Mouse (Mus musculus) erythroid progenitor cell, adult 5-6 weeks (primary cell): ENCODE results near the gene Cnbd2. TPM values are rescaled to one million over a fixed set of nuclear protein-coding genes. Genes with fewer than 3 reads are reported as not detected.
A peak's percentile ranks its signal among the peaks of the same experiment; 100 is the strongest.
"Not testable (repeated sequence)": the region's sequence is repeated elsewhere in the genome, so short reads cannot be mapped to it uniquely, and the experiment has no call there.

Experiments used
- ATAC-seq: replicated peaks from 2 replicates; pipeline ENCODE4 v1.8.0; 2016; ENCODE audit warnings: moderate number of reproducible peaks, mild to moderate bottlenecking, moderate TSS enrichment, inconsistent platforms; ENCODE audit not compliant: poor library complexity, low FRiP score, severe bottlenecking
- total RNA-seq, 2 experiments: library from RNA; stranded (forward) in 1 of 2; stranded (reverse) in 1 of 2; fragments of 150-400 nt in 1 of 2; fragments of 186-747, 209-891 nt in 1 of 2; gene quantifications; 2 replicates each; pipeline versions ENCODE4 v1.2.3 to v1.2.4; 2015 to 2017; ENCODE audit warnings: low replicate concordance in 2 of 2

Cnbd2 gene
- total RNA-seq, 2 experiments from 2014 or later, result not detected

- ATAC-seq, result no peak
Observed at GRCm38 (mm10) chr2:156370896-156371295, 58.8 kb downstream of the Cnbd2 start.

GRCm38 (mm10) chr2:156376956-156377355, 64.9 kb downstream of the Cnbd2 start:
- no peak for ATAC-seq

GRCm38 (mm10) chr2:156379929-156380328, 67.8 kb downstream of the Cnbd2 start:
- no peak for ATAC-seq

- ATAC-seq, result no peak
Observed at GRCm38 (mm10) chr2:156381350-156381749, 69.3 kb downstream of the Cnbd2 start.

GRCm38 (mm10) chr2:156392461-156393154, 80.5 kb downstream of the Cnbd2 start:
- peak; percentile 91 for ATAC-seq

- no peak for ATAC-seq
Observed at GRCm38 (mm10) chr2:156393155-156393828, 81.2 kb downstream of the Cnbd2 start.

- no peak for ATAC-seq
Observed at GRCm38 (mm10) chr2:156394282-156394681, 82.2 kb downstream of the Cnbd2 start.

GRCm38 (mm10) chr2:156396096-156396495, 84.0 kb downstream of the Cnbd2 start:
- ATAC-seq, result no peak

- ATAC-seq, result no peak
Observed at GRCm38 (mm10) chr2:156397988-156398387, 85.9 kb downstream of the Cnbd2 start.

- ATAC-seq, result no peak
Observed at GRCm38 (mm10) chr2:156399485-156399884, 87.4 kb downstream of the Cnbd2 start.

- ATAC-seq, result peak; percentile 67
Observed at GRCm38 (mm10) chr2:156401331-156401730, 89.2 kb downstream of the Cnbd2 start.

GRCm38 (mm10) chr2:156402036-156402435, 89.9 kb downstream of the Cnbd2 start:
- no peak for ATAC-seq

GRCm38 (mm10) chr2:156406987-156407386, 94.9 kb downstream of the Cnbd2 start:
- no peak for ATAC-seq

- ATAC-seq, result no peak
Observed at GRCm38 (mm10) chr2:156408168-156408567, 96.1 kb downstream of the Cnbd2 start.

GRCm38 (mm10) chr2:156411348-156411747, 99.2 kb downstream of the Cnbd2 start:
- ATAC-seq, result not testable (repeated sequence)

- no peak for ATAC-seq
Observed at GRCm38 (mm10) chr2:156414996-156415395, 102.9 kb downstream of the Cnbd2 start.

- no peak for ATAC-seq
Observed at GRCm38 (mm10) chr2:156415674-156416073, 103.6 kb downstream of the Cnbd2 start.

- ATAC-seq, result no peak
Observed at GRCm38 (mm10) chr2:156417194-156417593, 105.1 kb downstream of the Cnbd2 start.

GRCm38 (mm10) chr2:156418467-156418866, 106.4 kb downstream of the Cnbd2 start:
- no peak for ATAC-seq

GRCm38 (mm10) chr2:156420327-156420693, 108.2 kb downstream of the Cnbd2 start:
- ATAC-seq, result no peak

GRCm38 (mm10) chr2:156420694-156421380, 108.7 kb downstream of the Cnbd2 start, which contains the start of gene Epb41l1:
Gene Epb41l1, plus strand, starts transcription at chr2:156420909.
- no peak for ATAC-seq
